Mouse (Mus musculus) left cerebral cortex, postnatal 14 days (tissue): ENCODE measurements around the gene Det1. TPM values are rescaled to one million over a fixed set of nuclear protein-coding genes. Genes with fewer than 3 reads are reported as not detected.

Experiments used
- DNase-seq, 2 experiments: peaks; one replicate each; pipeline ENCODE4 v3.0.0; 2021 to 2022; ENCODE audit warnings: low spot score in 2 of 2, mixed read lengths in 1 of 2
- intact Hi-C: fragments of 180-260 bp; cut with DNase I; formaldehyde crosslinking; loops from one replicate; pipeline ENCODE4 v1.15.1; 2025
- long read RNA-seq, 2 experiments: library from polyadenylated mRNA; stranded (forward); transcript quantifications; one replicate each; pipeline ENCODE4 v2.0.0; 2021
- total RNA-seq, 2 experiments: library from RNA; stranded (reverse); gene quantifications; 2 replicates each; pipeline ENCODE4 v1.2.3; 2021

Det1 gene
- 1 to 10 TPM; 4.8 to 5.7 TPM for total RNA-seq
- long read RNA-seq, experiment 1, partial matches to known transcripts, result 0 of 5 reads
- long read RNA-seq, experiment 1, other reads (novel, unspliced or antisense), result 2 of 5 reads
- long read RNA-seq, experiment 2, transcript Det1-201 (5 exons, 2,269 nt), result major isoform, 9 of 11 reads
- long read RNA-seq, experiment 2, partial matches to known transcripts, result 0 of 11 reads
- long read RNA-seq, experiment 2, other reads (novel, unspliced or antisense), result 2 of 11 reads

GRCm38 (mm10) chr7:78846737-78847434, at the start of gene Det1:
Gene Det1 (minus strand): TSS chr7:78847263.
- intact Hi-C loops, result loop anchor here (5.0 kb wide), 2 partner anchors 35 to 50 kb away; no protein-coding TSS in a partner anchor
- DNase-seq, result peak; percentile 93 to 95

- intact Hi-C loops, result loop anchor here (10.0 kb wide), 1 partner anchor 321 kb away; no protein-coding TSS in a partner anchor
- peak; percentile 96 to 98 for DNase-seq
These were observed 48.7 kb upstream of the Det1 start, which contains the start of gene Aen for GRCm38 (mm10) chr7:78895653-78896333. Gene Aen (plus strand): TSS chr7:78895854.

- intact Hi-C loops, result loop anchor here (10.0 kb wide), 1 partner anchor 320 kb away; no protein-coding TSS in a partner anchor
- no peak for DNase-seq
These were observed 48.1 kb upstream of the Det1 start for GRCm38 (mm10) chr7:78895021-78895652.

GRCm38 (mm10) chr7:78893917-78894316, 46.9 kb upstream of the Det1 start:
- intact Hi-C loops, result loop anchor here (10.0 kb wide), 1 partner anchor 319 kb away; no protein-coding TSS in a partner anchor
- DNase-seq, result no peak

- intact Hi-C loops, result loop anchor here (1.0 to 10.0 kb wide), 2 partner anchors 99 to 316 kb away; no protein-coding TSS in a partner anchor
These were observed 43.6 kb upstream of the Det1 start for GRCm38 (mm10) chr7:78890641-78891040.

GRCm38 (mm10) chr7:78887431-78887842, 40.4 kb upstream of the Det1 start:
- DNase-seq, result no peak
- intact Hi-C loops, result no loop called here

More at GRCm38 (mm10) chr7:78890641-78891040, 43.6 kb upstream of the Det1 start:
- DNase-seq, result peak; percentile 75 to 92

GRCm38 (mm10) chr7:78886496-78886895, 39.4 kb upstream of the Det1 start:
- no peak for DNase-seq
- intact Hi-C loops, result no loop called here

- intact Hi-C loops, result no loop called here
- DNase-seq, result no peak
These were observed 38.3 kb upstream of the Det1 start for GRCm38 (mm10) chr7:78885404-78885803.

GRCm38 (mm10) chr7:78884139-78884538, 37.1 kb upstream of the Det1 start:
- DNase-seq, result peak; percentile 65 to 66
- intact Hi-C loops, result loop anchor here (5.0 kb wide), 1 partner anchor 37 kb away; the partner anchor contains the start of gene Det1

- intact Hi-C loops, result loop anchor here (5.0 kb wide), 1 partner anchor 36 kb away; the partner anchor contains the start of gene Det1
- DNase-seq, result no peak
These were observed 36.6 kb upstream of the Det1 start for GRCm38 (mm10) chr7:78883726-78884060.

- DNase-seq, result no peak
- intact Hi-C loops, result loop anchor here (5.0 kb wide), 1 partner anchor 36 kb away; the partner anchor contains the start of gene Det1
These were observed 36.1 kb upstream of the Det1 start for GRCm38 (mm10) chr7:78883016-78883725.

GRCm38 (mm10) chr7:78882469-78882837, 35.4 kb upstream of the Det1 start:
- intact Hi-C loops, result loop anchor here (5.0 kb wide), 1 partner anchor 35 kb away; the partner anchor contains the start of gene Det1

GRCm38 (mm10) chr7:78881607-78882468, 34.8 kb upstream of the Det1 start:
- intact Hi-C loops, result loop anchor here (5.0 kb wide), 1 partner anchor 35 kb away; the partner anchor contains the start of gene Det1
- DNase-seq, result no peak

More at GRCm38 (mm10) chr7:78882469-78882837, 35.4 kb upstream of the Det1 start:
- peak; percentile 62 to 65 for DNase-seq

GRCm38 (mm10) chr7:78872831-78873230, 25.8 kb upstream of the Det1 start:
- intact Hi-C loops, result no loop called here
- no peak for DNase-seq

GRCm38 (mm10) chr7:78872366-78872765, 25.3 kb upstream of the Det1 start:
- DNase-seq, result no peak
- intact Hi-C loops, result no loop called here

- no peak for DNase-seq
- intact Hi-C loops, result no loop called here
These were observed 21.7 kb upstream of the Det1 start for GRCm38 (mm10) chr7:78868731-78869130.

- intact Hi-C loops, result no loop called here
- DNase-seq, result no peak
These were observed 18.3 kb upstream of the Det1 start for GRCm38 (mm10) chr7:78865212-78865949.
